Mouse (Mus musculus) ES-E14 (cell line): ENCODE results near the gene Fdxr. TPM values are rescaled to one million over a fixed set of nuclear protein-coding genes. Genes with fewer than 3 reads are reported as not detected.

ENCODE experiments used
- DNase-seq: peaks from one replicate; pipeline ENCODE4 v3.0.0-alpha.2; 2013; ENCODE audit warnings: low read depth, low spot score
- H3K27ac ChIP-seq: 2 replicates; pipeline ENCODE4 v1.5.1; 2012; ENCODE audit warnings: low read depth, mild to moderate bottlenecking, low read length, moderate library complexity, mixed read lengths; ENCODE audit not compliant: poor library complexity, insufficient read depth, severe bottlenecking
- H3K36me3 ChIP-seq: 2 replicates; pipeline ENCODE4 v1.6.1; 2012; ENCODE audit warnings: mild to moderate bottlenecking, low read length, moderate library complexity, mixed read lengths; ENCODE audit not compliant: control insufficient read depth, poor library complexity, insufficient read depth, severe bottlenecking
- H3K4me1 ChIP-seq, 2 experiments: fragments of 150-350 bp in 1 of 2; sonication (generic) in 1 of 2; 2 replicates each; pipeline ENCODE4 v1.6.1; 2012; ENCODE audit warnings: low read length in 2 of 2, mild to moderate bottlenecking in 1 of 2, mixed read lengths in 1 of 2; ENCODE audit not compliant: control insufficient read depth in 2 of 2, insufficient read depth in 2 of 2, poor library complexity in 1 of 2
- H3K4me3 ChIP-seq, 2 experiments: fragments of 150-350 bp in 1 of 2; sonication (generic) in 1 of 2; 2 replicates each; pipeline ENCODE4 v1.5.1; 2012; ENCODE audit warnings: low read length in 2 of 2, low read depth in 1 of 2, mild to moderate bottlenecking in 1 of 2, mixed read lengths in 1 of 2; ENCODE audit not compliant: insufficient read depth in 1 of 2, poor library complexity in 1 of 2, severe bottlenecking in 1 of 2
- H3K9ac ChIP-seq: 2 replicates; pipeline ENCODE4 v1.6.1; 2012; ENCODE audit warnings: low read depth, mild to moderate bottlenecking, low read length, mixed read lengths; ENCODE audit not compliant: poor library complexity, insufficient read depth, severe bottlenecking
- H3K9me3 ChIP-seq: fragments of 150-350 bp; sonication (generic); 2 replicates; pipeline ENCODE4 v1.6.1; 2012; ENCODE audit warnings: low read depth, mild to moderate bottlenecking, low read length; ENCODE audit not compliant: control insufficient read depth, insufficient read depth
- CHD2 ChIP-seq: IDR thresholded peaks from 2 replicates; pipeline ENCODE4 v1.6.1; 2014; ENCODE audit warnings: mild to moderate bottlenecking, low read depth, low read length, inconsistent platforms
- HCFC1 ChIP-seq: IDR thresholded peaks from 2 replicates; pipeline ENCODE4 v1.6.1; 2012; ENCODE audit warnings: low read length, inconsistent platforms, borderline replicate concordance; ENCODE audit not compliant: insufficient read depth
- MAFK ChIP-seq: IDR thresholded peaks from 2 replicates; pipeline ENCODE4 v1.6.1; 2014; ENCODE audit warnings: mild to moderate bottlenecking, low read depth, low read length, inconsistent platforms; ENCODE audit not compliant: insufficient read depth
- ZC3H11A ChIP-seq: IDR thresholded peaks from 2 replicates; pipeline ENCODE4 v1.6.1; 2012; ENCODE audit warnings: low read depth, mild to moderate bottlenecking, inconsistent platforms, low read length, borderline replicate concordance
- ZNF384 ChIP-seq: IDR thresholded peaks from 2 replicates; pipeline ENCODE4 v1.6.1; 2012; ENCODE audit warnings: low read depth, low read length, inconsistent platforms
- in situ Hi-C, 2 experiments: fragments of 600-800 bp; cut with MboI; formaldehyde crosslinking; loops; one replicate each; pipeline ENCODE4 v1.15.1; 2025; ENCODE audit warnings: low sequenced_read_pairs in 2 of 2, inconsistent platforms in 1 of 2; ENCODE audit not compliant: unreplicated experiment in 2 of 2
- total RNA-seq: library from RNA; depleted of rRNA; stranded (reverse); fragments of 300-350 nt; gene quantifications from 2 replicates; pipeline ENCODE4 v1.2.3, GENCODE M21; 2012

Fdxr gene
- total RNA-seq, 1 experiment, result 12.1 TPM

DNA sequence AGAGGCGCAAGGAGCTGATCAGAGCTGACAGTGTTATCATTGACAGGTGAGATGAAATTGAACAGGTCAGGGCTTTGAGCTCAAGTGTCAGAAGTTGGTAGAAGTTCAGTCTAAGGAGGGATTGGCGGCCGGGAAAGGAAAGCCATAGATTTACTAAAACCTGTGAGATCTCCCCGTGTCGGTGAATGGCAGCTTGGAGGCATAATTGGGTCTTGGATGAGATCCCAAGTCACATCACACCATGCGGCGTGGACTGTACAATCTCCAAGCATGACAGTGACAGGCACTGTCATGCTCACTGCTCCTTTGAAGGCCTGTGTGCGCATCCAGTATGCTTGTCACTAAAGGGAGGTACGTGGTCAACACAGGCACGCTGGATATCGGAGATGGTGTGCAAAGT is 13.9 kb downstream of the Fdxr start:
- Histone ChIP-seq H3K9me3 (no peaks in the 10 kb centered on the region), H3K4me1 (peaks cover 0 to 12% of the 10 kb centered on the region in 2 experiments; a peak in 1 of 4 replicates), H3K27ac (no peak overlapping the region), H3K9ac (no peak overlapping the region), H3K36me3 (peaks cover 2% of the 10 kb centered on the region; the same call in 1 of the 2 replicates), H3K4me3 (no peak overlapping the region)
- TF ChIP-seq MAFK (no peak), ZNF384 (no peak), ZC3H11A (no peak), HCFC1 (no peak), CHD2 (no peak)
- DNase-seq, result no peak
- in situ Hi-C loops, result no loop called here

DNA sequence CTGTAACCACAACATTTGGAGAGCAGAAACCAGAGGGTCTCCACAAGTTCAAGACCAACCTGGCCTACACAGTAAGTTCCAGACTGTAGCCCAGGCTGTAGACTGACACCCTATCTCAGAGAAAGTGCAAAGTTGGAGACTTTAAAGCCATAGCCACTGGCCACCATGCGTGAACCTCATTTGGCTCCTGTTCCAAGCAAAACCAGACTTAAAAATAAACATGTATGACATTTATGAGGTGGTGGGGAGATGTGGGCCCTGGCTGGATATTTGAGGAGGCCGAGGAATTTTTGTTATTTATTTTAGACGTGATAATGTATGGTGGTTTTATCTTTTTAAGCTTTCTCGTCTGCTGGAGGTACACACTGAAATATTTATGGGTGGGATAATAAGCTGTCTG is 17.7 kb downstream of the Fdxr start:
- DNase-seq, result no peak
- in situ Hi-C loops, result no loop called here
- H3K9ac ChIP-seq, result no peak overlapping the region
- no peak for TF ChIP-seq MAFK
- no peak for TF ChIP-seq ZC3H11A
- TF ChIP-seq HCFC1, result no peak
- TF ChIP-seq CHD2, result no peak
- no peak for TF ChIP-seq ZNF384
- H3K9me3 ChIP-seq, result no peaks in the 10 kb centered on the region
- H3K4me1 ChIP-seq, result peaks cover 0 to 11% of the 10 kb centered on the region in 2 experiments; a peak in 1 of 4 replicates
- no peak overlapping the region for H3K27ac ChIP-seq
- H3K36me3 ChIP-seq, result no peaks in the 10 kb centered on the region
- H3K4me3 ChIP-seq, result no peak overlapping the region

DNA sequence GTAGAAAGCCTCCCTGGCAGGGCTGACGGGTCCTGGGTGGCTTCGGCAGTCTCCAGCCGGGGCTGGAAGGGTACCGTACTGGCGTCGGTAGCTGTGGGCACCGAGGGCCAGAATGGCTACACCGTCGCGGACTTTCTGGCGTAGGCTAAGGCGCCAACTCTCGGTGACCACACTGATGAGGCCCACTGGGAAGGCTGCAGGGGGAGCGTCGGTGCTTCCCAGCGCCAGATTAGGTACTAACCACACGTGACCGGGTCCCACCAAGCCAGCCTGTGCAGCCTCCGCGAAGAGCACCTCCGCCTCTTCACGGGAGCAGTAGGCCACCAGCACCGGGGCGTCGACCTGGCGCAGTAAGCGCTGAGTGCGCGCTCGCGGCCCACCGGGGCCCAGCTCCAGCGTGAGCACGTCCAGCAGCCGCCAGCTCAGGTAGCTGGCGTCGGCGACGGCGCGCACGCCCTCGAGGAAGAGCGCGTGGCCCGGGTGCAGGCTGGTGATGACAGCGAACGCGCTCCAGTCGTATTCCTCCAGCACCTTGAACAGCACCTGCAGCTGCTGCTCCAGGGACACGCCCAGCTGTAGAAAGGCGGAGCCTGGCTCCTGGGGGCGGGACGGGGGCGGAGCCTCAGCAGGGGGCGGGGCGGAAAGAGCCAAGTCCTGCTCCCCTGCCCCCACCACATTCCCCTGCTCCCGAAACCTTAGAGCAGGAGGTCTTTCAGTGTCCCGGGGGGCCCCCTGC is 18.9 kb downstream of the Fdxr start:
- H3K9me3 ChIP-seq, result no peaks in the 10 kb centered on the region
- in situ Hi-C loops, result no loop called here
- peak; percentile 77 for DNase-seq

DNA sequence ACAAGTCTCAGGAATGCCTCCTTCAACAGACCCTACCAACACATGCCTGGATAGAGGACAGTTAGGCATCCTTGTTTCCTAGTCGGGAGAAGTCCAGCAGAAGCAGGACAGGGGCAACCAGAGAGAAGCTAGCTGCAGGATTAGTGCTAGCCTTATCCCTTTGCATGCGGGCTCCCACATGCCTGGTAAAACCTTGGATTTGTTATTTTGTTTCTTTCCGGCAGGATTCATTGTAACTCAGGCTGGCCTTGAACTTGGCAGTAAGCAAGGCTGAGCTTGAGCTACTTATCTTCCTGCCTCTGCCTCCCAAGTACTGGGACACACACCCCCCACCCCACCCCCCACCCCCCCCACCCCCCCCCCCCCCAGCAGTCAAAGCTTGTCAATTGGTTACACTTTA is 25.6 kb downstream of the Fdxr start:
- in situ Hi-C loops, result no loop called here
- Histone ChIP-seq H3K9me3 (no peaks in the 10 kb centered on the region), H3K4me1 (peaks cover 7 to 27% of the 10 kb centered on the region in 2 experiments; a peak in 3 of 4 replicates), H3K9ac (no peak overlapping the region), H3K27ac (no peak overlapping the region), H3K4me3 (no peak overlapping the region), H3K36me3 (no peaks in the 10 kb centered on the region)
- DNase-seq, result no peak
- TF ChIP-seq CHD2, result no peak
- TF ChIP-seq ZNF384, result no peak
- TF ChIP-seq MAFK, result no peak
- no peak for TF ChIP-seq HCFC1
- TF ChIP-seq ZC3H11A, result no peak

More for the DNA sequence above, 18.9 kb downstream of the Fdxr start:
- Histone ChIP-seq H3K4me3 (peak overlapping the region; percentile 22 to 54; a peak in 2 of 4 replicates), H3K27ac (no peak overlapping the region), H3K4me1 (peaks cover 0 to 9% of the 10 kb centered on the region in 2 experiments; a peak in 1 of 4 replicates), H3K36me3 (no peaks in the 10 kb centered on the region), H3K9ac (no peak overlapping the region)
- TF ChIP-seq ZNF384, result no peak
